Mouse (Mus musculus): Measurements from ENCODE around the gene Ldhd. TPM values are rescaled to one million over a fixed set of nuclear protein-coding genes. Genes with fewer than 3 reads are reported as not detected.

The Ldhd gene
- polyA plus RNA-seq, 2 experiments, result 0.74 to 0.77 TPM

DNA sequence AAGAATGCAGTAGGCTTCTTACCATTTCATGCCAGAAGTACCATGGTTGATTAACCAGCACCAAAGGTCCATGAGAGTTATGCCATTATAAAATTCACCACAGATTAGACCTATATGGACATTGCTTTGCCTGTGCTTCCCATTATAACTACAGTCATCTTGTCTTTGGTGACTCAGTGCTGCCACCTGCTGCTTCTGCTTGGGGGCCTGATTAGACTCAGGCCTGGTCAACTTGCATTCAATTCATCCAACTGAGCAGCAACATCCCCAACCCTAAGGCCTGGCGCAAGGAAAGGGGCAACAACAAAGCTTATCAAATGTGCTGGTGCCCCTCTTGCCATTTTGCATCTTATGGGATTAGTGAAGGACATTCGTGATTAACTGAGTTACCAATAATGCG is 32.3 kb upstream of the Ldhd start:
- no peaks in the 10 kb centered on the region for H3K4me1 ChIP-seq (ENCODE audit: control insufficient read depth, insufficient read depth, low read length)
- no peak overlapping the region for H3K27ac ChIP-seq (replicated peaks; ENCODE audit: low read depth, low read length)
- no peaks in the 10 kb centered on the region for H3K27me3 ChIP-seq (ENCODE audit: control insufficient read depth, insufficient read depth, low read length)
- H3K9me3 ChIP-seq (ENCODE audit: control insufficient read depth, low read length), result no peaks in the 10 kb centered on the region
- H3K36me3 ChIP-seq (ENCODE audit: control insufficient read depth, insufficient read depth, low read length), result peaks cover 32% of the 10 kb centered on the region
- TF ChIP-seq POLR2A (IDR thresholded peaks at IDR 0.05; ENCODE audit: borderline replicate concordance, extremely low read depth, insufficient read depth, insufficient read length), result no peak
- DNase-seq (ENCODE audit: low spot score), result peak; percentile 21
- no peak for ATAC-seq (ENCODE audit: low FRiP score, low read depth)
- no peak overlapping the region for H3K9ac ChIP-seq (ENCODE audit: low read depth, low read length, severe bottlenecking)
- 91% methylated on average over 3 of the region's 3 CpGs for WGBS
- H3K4me3 ChIP-seq (replicated peaks; ENCODE audit: low read length), result no peak overlapping the region
- H3K4me2 ChIP-seq (replicated peaks; ENCODE audit: low read depth, low read length, severe bottlenecking), result no peak overlapping the region

DNA sequence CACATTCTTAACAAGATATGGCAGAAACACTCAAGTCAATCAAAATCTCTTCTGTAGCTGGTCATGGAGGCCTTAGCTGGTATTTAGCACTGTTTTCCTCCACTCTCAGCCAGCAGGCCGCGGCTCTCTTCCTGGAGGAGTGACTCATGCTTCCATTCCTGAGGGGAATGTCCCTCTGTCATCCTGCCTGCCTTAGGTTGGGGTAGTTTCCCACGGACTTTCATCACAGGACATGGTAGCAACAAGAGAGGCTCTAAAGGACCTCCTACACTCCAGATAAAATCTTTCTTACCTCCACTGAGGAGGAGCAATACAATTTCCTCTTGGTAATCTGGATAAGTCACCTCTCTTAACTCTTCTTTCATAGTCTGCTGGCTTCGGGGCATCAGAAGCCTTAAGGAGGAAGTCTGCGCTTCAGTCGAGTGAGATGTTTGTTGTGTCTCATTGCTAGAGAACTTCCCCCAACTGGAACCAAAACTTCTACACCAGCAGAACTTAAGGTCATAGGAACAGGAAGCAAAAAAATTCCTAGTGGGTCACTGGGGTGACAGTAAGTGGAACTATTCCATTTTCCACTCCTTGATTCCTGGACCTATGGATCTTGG is 28.7 kb upstream of the Ldhd start:
- H3K4me1 ChIP-seq (ENCODE audit: control insufficient read depth, insufficient read depth, low read length), result no peaks in the 10 kb centered on the region
- H3K9me3 ChIP-seq (ENCODE audit: control insufficient read depth, low read length), result no peaks in the 10 kb centered on the region
- peaks cover 23% of the 10 kb centered on the region for H3K36me3 ChIP-seq (ENCODE audit: control insufficient read depth, insufficient read depth, low read length)
- H3K27me3 ChIP-seq (ENCODE audit: control insufficient read depth, insufficient read depth, low read length), result no peaks in the 10 kb centered on the region
- H3K27ac ChIP-seq (replicated peaks; ENCODE audit: low read depth, low read length), result no peak overlapping the region
- 84% methylated on average over 6 of the region's 6 CpGs for WGBS
- H3K4me2 ChIP-seq (replicated peaks; ENCODE audit: low read depth, low read length, severe bottlenecking), result no peak overlapping the region
- DNase-seq (ENCODE audit: low spot score), result no peak
- no peak overlapping the region for H3K9ac ChIP-seq (ENCODE audit: low read depth, low read length, severe bottlenecking)
- ATAC-seq (ENCODE audit: low FRiP score, low read depth), result no peak
- TF ChIP-seq POLR2A (IDR thresholded peaks at IDR 0.05; ENCODE audit: borderline replicate concordance, extremely low read depth, insufficient read depth, insufficient read length), result no peak
- no peak overlapping the region for H3K4me3 ChIP-seq (replicated peaks; ENCODE audit: low read length)

DNA sequence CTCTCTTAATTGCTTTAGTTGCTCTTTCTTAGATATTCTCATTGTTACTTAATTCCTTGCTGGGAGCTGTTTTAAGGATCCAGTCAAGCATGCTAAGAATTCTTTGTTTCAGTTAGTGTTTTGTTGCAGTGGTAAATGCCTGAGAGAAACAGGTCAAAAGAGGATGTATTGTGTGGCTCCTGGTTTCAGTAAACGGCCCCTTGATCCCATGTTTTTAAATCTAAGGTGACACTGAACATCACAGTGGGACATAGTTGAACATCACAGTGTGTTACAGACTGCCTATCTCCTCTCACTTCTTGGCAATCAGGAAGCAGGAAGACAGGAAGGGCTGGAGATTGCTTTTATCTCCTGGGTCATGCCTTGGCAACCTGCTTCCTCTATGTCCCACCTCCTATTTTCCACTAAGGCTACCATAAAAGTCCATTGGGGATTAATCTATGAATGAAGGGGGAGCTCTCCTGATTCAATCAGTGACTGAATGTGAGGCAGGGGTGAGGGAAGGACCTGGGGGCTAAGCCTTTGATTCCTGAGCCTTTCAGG is 27.2 kb upstream of the Ldhd start:
- Histone ChIP-seq H3K27ac (replicated peaks; ENCODE audit: low read depth, low read length) (no peak overlapping the region), H3K36me3 (ENCODE audit: control insufficient read depth, insufficient read depth, low read length) (peaks cover 23% of the 10 kb centered on the region), H3K4me2 (replicated peaks; ENCODE audit: low read depth, low read length, severe bottlenecking) (no peak overlapping the region), H3K9ac (ENCODE audit: low read depth, low read length, severe bottlenecking) (no peak overlapping the region), H3K9me3 (ENCODE audit: control insufficient read depth, low read length) (no peaks in the 10 kb centered on the region), H3K4me3 (replicated peaks; ENCODE audit: low read length) (no peak overlapping the region), H3K27me3 (ENCODE audit: control insufficient read depth, insufficient read depth, low read length) (no peaks in the 10 kb centered on the region), H3K4me1 (ENCODE audit: control insufficient read depth, insufficient read depth, low read length) (no peaks in the 10 kb centered on the region)
- no peak for DNase-seq (ENCODE audit: low spot score)
- TF ChIP-seq POLR2A (IDR thresholded peaks at IDR 0.05; ENCODE audit: borderline replicate concordance, extremely low read depth, insufficient read depth, insufficient read length), result no peak
- ATAC-seq (ENCODE audit: low FRiP score, low read depth), result no peak
- WGBS, result 72% methylated on average over 1 of the region's 1 CpGs

DNA sequence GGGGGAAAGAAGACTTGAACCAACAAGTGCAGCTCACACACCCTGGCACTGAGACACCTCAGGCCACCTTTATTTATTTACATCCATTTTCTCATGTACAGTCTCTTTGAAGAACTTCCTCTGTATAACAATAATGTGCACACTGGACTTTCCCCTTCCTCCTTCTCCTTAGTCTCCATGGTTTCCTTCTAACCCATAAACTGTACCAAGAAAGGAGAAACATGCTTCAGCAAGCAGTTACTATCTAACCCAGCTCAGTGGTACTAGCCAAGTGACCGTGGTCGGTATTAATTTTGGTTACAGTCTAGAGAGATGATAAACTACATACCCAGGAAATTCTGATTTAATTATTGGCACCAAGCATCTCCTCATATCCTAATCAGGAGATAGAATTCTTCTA is 23.4 kb upstream of the Ldhd start:
- ATAC-seq (ENCODE audit: low FRiP score, low read depth) (no peak), DNase-seq (ENCODE audit: low spot score) (no peak)
- no peaks in the 10 kb centered on the region for H3K9me3 ChIP-seq (ENCODE audit: control insufficient read depth, low read length)
- H3K9ac ChIP-seq (ENCODE audit: low read depth, low read length, severe bottlenecking), result no peak overlapping the region
- no peaks in the 10 kb centered on the region for H3K27me3 ChIP-seq (ENCODE audit: control insufficient read depth, insufficient read depth, low read length)
- no peak overlapping the region for H3K4me3 ChIP-seq (replicated peaks; ENCODE audit: low read length)
- H3K4me2 ChIP-seq (replicated peaks; ENCODE audit: low read depth, low read length, severe bottlenecking), result no peak overlapping the region
- WGBS, result 99% methylated on average over 2 of the region's 2 CpGs
- no peak for TF ChIP-seq POLR2A (IDR thresholded peaks at IDR 0.05; ENCODE audit: borderline replicate concordance, extremely low read depth, insufficient read depth, insufficient read length)
- H3K27ac ChIP-seq (replicated peaks; ENCODE audit: low read depth, low read length), result no peak overlapping the region
- no peaks in the 10 kb centered on the region; the same call in 1 of the 2 replicates for H3K4me1 ChIP-seq (ENCODE audit: control insufficient read depth, insufficient read depth, low read length)
- peaks cover 4% of the 10 kb centered on the region; the same call in 1 of the 2 replicates for H3K36me3 ChIP-seq (ENCODE audit: control insufficient read depth, insufficient read depth, low read length)

DNA sequence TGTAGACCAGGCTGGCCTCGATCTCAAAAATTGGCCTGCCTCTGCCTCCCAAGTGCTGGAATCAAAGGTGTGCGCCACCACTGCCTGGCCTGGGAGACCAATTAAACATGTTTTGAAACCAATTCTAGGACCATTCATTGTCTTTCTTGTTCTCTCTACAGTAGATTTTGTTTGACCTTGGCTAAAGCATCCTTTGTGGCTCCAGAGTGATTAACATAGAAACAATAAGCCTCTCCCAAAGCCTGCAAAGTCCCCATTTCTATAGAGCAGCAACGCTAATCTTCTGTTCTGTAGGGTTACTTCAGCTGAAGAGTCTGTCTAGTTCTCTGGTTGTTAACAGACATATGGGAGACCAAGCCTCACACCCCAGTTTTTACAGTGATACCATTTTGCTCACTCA is 20.5 kb upstream of the Ldhd start:
- H3K4me2 ChIP-seq (replicated peaks; ENCODE audit: low read depth, low read length, severe bottlenecking), result no peak overlapping the region
- TF ChIP-seq POLR2A (IDR thresholded peaks at IDR 0.05; ENCODE audit: borderline replicate concordance, extremely low read depth, insufficient read depth, insufficient read length), result no peak
- H3K36me3 ChIP-seq (ENCODE audit: control insufficient read depth, insufficient read depth, low read length), result peaks cover 4% of the 10 kb centered on the region; the same call in 1 of the 2 replicates
- DNase-seq (ENCODE audit: low spot score) (no peak), ATAC-seq (ENCODE audit: low FRiP score, low read depth) (no peak)
- H3K4me1 ChIP-seq (ENCODE audit: control insufficient read depth, insufficient read depth, low read length), result no peaks in the 10 kb centered on the region; the same call in 1 of the 2 replicates
- H3K9ac ChIP-seq (ENCODE audit: low read depth, low read length, severe bottlenecking), result no peak overlapping the region
- WGBS, result 93% methylated on average over 3 of the region's 3 CpGs
- H3K9me3 ChIP-seq (ENCODE audit: control insufficient read depth, low read length), result no peaks in the 10 kb centered on the region
- no peaks in the 10 kb centered on the region for H3K27me3 ChIP-seq (ENCODE audit: control insufficient read depth, insufficient read depth, low read length)
- no peak overlapping the region for H3K4me3 ChIP-seq (replicated peaks; ENCODE audit: low read length)
- no peak overlapping the region for H3K27ac ChIP-seq (replicated peaks; ENCODE audit: low read depth, low read length)
